Mouse (Mus musculus) midbrain, embryonic 11.5 days (tissue): Measurements from ENCODE around the gene Osbpl3. TPM values are rescaled to one million over a fixed set of nuclear protein-coding genes. Genes with fewer than 3 reads are reported as not detected.

ENCODE experiments used
- ATAC-seq: fragments of 200-750 bp; cut with Nextera tagmentation; 2 replicates; pipeline ENCODE4 v1.8.0; 2017; ENCODE audit warnings: moderate TSS enrichment, moderate library complexity; ENCODE audit not compliant: low FRiP score
- DNase-seq: peaks from one replicate; pipeline ENCODE4 v3.0.0; 2015; ENCODE audit warnings: low spot score; ENCODE audit errors: missing footprints
- H3K27ac ChIP-seq: fragments of 300-500 bp; sonication (generic); 2 replicates; pipeline ENCODE4 v1.5.1; 2014; ENCODE audit warnings: low read depth, low read length
- H3K27me3 ChIP-seq: fragments of 300-500 bp; sonication (generic); 2 replicates; pipeline ENCODE4 v1.6.1; 2014; ENCODE audit warnings: mild to moderate bottlenecking, low read length, moderate library complexity, mixed read lengths; ENCODE audit not compliant: control insufficient read depth, insufficient read depth
- H3K36me3 ChIP-seq: fragments of 300-500 bp; sonication (generic); 2 replicates; pipeline ENCODE4 v1.6.1; 2014; ENCODE audit warnings: mild to moderate bottlenecking, low read length, moderate library complexity, mixed read lengths; ENCODE audit not compliant: control insufficient read depth, insufficient read depth
- H3K4me1 ChIP-seq: fragments of 300-500 bp; sonication (generic); 2 replicates; pipeline ENCODE4 v1.6.1; 2014; ENCODE audit warnings: low read length; ENCODE audit not compliant: control insufficient read depth, insufficient read depth
- H3K4me2 ChIP-seq: fragments of 300-500 bp; sonication (generic); 2 replicates; pipeline ENCODE4 v1.6.1; 2014; ENCODE audit warnings: mild to moderate bottlenecking, moderate library complexity
- H3K4me3 ChIP-seq: fragments of 300-500 bp; sonication (generic); 2 replicates; pipeline ENCODE4 v1.5.1; 2014; ENCODE audit warnings: low read depth, low read length
- H3K9ac ChIP-seq: fragments of 300-500 bp; sonication (generic); 2 replicates; pipeline ENCODE4 v1.6.1; 2014; ENCODE audit warnings: low read length
- H3K9me3 ChIP-seq: fragments of 300-500 bp; sonication (generic); 2 replicates; pipeline ENCODE4 v1.6.1; 2016; ENCODE audit warnings: low read length; ENCODE audit not compliant: control insufficient read depth
- WGBS: fragments of 180-500 bp; shearing (Covaris S2); extraction: QIAGEN DNeasy Blood & Tissue Kit; methylation state at CpG from one replicate; pipeline ENCODE4 v1.1.7; 2014; 5-methylcytosine and 5-hydroxymethylcytosine counted together
- polyA plus RNA-seq: library from polyadenylated mRNA; unstranded; fragments of >200 nt; fragmentation: Nextera tagmentation; extraction: Ambion mirVana; gene quantifications from 2 replicates; pipeline ENCODE4 v1.2.1, GENCODE M21; 2014

Gene Osbpl3
- polyA plus RNA-seq, 1 experiment from 2014 or later = 7.3 TPM

DNA sequence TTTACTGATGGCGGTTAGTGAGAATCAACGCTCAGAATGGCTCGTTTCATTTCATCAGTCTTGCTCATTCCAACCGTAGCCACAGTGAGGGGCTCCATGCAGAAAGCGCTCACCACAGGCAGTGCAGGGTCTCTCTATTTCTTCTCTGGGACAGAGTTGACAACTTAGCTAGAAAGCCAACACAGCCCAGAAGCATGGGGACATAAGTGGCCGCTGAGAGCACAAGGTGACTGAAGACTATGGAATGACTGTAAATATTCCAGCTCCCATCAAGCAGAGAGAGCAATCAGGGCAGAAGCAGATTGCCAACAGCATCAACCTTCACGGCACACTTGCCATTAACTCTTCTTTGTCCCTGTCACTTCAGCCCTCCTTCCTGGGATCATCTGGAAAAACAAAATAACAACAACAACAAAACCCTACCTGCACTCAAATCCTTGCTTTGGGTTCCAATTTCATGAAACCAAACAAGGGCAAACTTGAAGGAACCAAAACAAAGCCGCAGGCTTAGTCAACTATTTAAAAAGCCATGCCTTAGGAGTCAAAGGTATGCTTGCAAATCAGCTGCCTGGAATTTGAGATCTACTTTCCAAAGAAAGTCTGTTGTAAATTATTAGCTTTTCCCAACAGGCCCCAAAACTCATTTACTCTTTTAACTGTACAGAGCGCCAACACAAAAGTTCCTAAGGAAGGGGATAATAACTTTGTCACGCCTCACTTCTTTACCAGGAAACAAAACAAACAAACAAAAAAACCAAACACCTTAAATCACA, 36.3 kb downstream of the Osbpl3 start:
- no peak for ATAC-seq
- Histone ChIP-seq H3K9me3 (no peaks in the 10 kb centered on the region), H3K9ac (no peak overlapping the region), H3K4me1 (no peaks in the 10 kb centered on the region), H3K36me3 (no peaks in the 10 kb centered on the region), H3K27me3 (no peaks in the 10 kb centered on the region), H3K4me3 (no peak overlapping the region), H3K27ac (no peak overlapping the region), H3K4me2 (no peak overlapping the region)
- no peak for DNase-seq
- 90% methylated on average over 10 of the region's 10 CpGs for WGBS

DNA sequence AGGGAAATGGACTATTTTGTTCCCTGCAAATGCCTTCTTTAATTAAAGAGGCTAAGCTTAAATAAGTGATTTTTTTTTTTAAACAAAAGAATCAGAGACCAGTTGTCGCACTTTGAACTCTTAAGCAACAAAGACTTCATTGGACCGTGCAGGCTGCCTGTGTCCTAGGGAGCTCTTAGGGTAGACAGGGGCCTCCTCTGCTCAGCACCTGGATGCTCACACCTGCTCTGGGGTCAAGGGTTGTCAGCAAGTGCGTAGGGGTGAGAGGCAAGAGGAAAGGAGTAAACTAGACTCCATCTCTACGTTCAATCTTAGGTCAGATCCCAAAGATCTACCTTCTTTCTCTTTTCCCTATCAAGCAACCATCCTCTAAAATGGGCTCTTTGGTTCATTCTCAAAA, 37.0 kb downstream of the Osbpl3 start:
- Histone ChIP-seq H3K4me2 (no peak overlapping the region), H3K4me3 (no peak overlapping the region), H3K36me3 (no peaks in the 10 kb centered on the region), H3K9ac (no peak overlapping the region), H3K9me3 (no peaks in the 10 kb centered on the region), H3K27me3 (no peaks in the 10 kb centered on the region), H3K4me1 (no peaks in the 10 kb centered on the region), H3K27ac (no peak overlapping the region)
- ATAC-seq (no peak), DNase-seq (no peak)
- 80% methylated on average over 4 of the region's 4 CpGs for WGBS

DNA sequence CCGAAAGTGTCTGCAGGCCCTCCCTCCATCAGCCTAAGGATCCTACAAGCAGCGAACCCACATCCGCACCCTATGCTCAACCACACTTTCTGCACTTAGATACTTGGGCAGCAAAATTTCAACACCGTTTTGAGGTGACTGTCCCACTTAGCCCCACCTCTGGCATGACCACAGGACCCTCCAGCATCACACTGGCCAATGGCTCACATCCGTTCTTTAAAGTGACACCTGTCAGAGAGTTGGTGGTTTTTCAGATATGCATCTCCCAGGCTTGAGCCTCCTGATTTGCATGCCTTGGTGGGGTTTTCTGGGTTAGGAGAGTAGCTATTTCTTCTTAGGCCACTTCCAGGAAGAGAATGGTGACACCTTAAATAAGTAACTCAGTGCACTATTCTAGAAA, 39.1 kb downstream of the Osbpl3 start:
- no peak overlapping the region for H3K4me2 ChIP-seq
- H3K4me1 ChIP-seq = peaks cover 2% of the 10 kb centered on the region; the same call in 1 of the 2 replicates
- H3K27me3 ChIP-seq = no peaks in the 10 kb centered on the region
- DNase-seq (peak; percentile 4), ATAC-seq (no peak)
- WGBS = 91% methylated on average over 5 of the region's 5 CpGs
- no peak overlapping the region for H3K27ac ChIP-seq
- no peaks in the 10 kb centered on the region for H3K9me3 ChIP-seq
- no peak overlapping the region for H3K4me3 ChIP-seq
- no peaks in the 10 kb centered on the region for H3K36me3 ChIP-seq
- H3K9ac ChIP-seq = no peak overlapping the region

DNA sequence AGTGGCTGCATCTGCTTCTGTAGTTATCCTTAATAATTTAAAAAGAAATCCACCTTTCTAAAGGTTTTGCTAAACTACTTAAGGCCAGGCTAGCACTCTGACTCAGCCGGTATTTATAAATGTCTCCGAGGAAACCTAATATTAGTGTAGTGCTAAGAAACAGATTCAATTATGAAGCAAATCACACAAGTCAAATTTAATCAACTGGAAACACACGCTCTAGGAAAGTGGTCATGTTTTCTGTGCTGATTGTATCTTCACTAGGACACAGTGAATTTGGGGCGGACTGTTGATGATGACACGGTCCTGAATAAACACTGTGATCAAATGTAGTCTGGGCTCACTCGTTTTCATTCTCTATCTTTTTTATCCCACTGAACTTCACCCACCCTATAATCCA, 40.6 kb downstream of the Osbpl3 start:
- Histone ChIP-seq H3K36me3 (no peaks in the 10 kb centered on the region), H3K4me3 (no peak overlapping the region), H3K27ac (no peak overlapping the region), H3K9ac (no peak overlapping the region), H3K27me3 (no peaks in the 10 kb centered on the region), H3K9me3 (no peaks in the 10 kb centered on the region), H3K4me2 (no peak overlapping the region), H3K4me1 (peaks cover 2% of the 10 kb centered on the region; the same call in 1 of the 2 replicates)
- no peak for DNase-seq
- ATAC-seq = no peak
- WGBS = 88% methylated on average over 6 of the region's 6 CpGs

DNA sequence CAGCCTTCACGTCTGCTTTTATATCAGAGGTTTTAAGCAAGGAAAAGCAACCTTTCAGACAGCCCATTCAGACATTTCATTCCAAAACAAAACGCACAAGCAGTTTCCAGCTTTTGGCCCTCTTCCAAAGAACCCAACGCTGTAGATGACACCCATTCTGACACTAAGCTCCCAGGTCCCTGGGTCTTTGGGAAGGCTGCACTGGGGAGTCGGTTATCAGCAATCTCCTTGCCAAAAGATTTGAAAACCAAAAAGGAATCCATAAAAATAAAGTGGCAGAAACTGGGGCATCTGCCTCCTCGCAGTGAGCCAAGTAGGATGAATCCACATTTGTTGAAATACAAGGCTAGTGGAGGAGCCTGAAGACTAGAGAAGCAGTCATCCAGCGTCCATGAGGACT, 41.5 kb downstream of the Osbpl3 start:
- Histone ChIP-seq H3K4me2 (no peak overlapping the region), H3K9me3 (no peaks in the 10 kb centered on the region), H3K9ac (no peak overlapping the region), H3K4me1 (peaks cover 2% of the 10 kb centered on the region; the same call in 1 of the 2 replicates), H3K4me3 (no peak overlapping the region), H3K27ac (no peak overlapping the region), H3K36me3 (no peaks in the 10 kb centered on the region), H3K27me3 (no peaks in the 10 kb centered on the region)
- ATAC-seq (no peak), DNase-seq (peak; percentile 31)
- 83% methylated on average over 6 of the region's 6 CpGs for whole genome bisulfite sequencing

DNA sequence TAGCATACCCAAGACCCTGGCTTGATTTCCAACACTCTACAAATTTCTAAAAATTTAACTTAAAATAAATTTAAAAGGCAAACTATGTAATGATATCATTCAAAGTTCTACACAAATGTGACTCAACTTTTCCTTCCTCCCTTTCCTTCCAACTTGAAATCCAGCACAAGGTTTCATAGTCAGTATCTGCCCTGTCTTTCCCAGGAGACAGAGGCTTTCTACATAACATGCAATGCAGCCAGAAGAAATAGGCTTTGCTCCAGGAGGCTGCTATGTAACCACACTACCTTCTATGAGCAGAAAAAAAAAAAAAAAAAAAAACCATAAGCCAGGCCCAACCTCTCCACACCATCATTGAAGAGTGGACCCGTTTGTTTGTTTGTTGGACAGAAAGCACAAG, 42.6 kb downstream of the Osbpl3 start:
- Histone ChIP-seq H3K4me3 (no peak overlapping the region), H3K36me3 (no peaks in the 10 kb centered on the region), H3K27me3 (no peaks in the 10 kb centered on the region), H3K9me3 (no peaks in the 10 kb centered on the region), H3K4me2 (no peak overlapping the region), H3K9ac (no peak overlapping the region), H3K27ac (no peak overlapping the region), H3K4me1 (peaks cover 2% of the 10 kb centered on the region; the same call in 1 of the 2 replicates)
- no peak for ATAC-seq
- no peak for DNase-seq
- 96% methylated on average over 1 of the region's 1 CpGs for WGBS

DNA sequence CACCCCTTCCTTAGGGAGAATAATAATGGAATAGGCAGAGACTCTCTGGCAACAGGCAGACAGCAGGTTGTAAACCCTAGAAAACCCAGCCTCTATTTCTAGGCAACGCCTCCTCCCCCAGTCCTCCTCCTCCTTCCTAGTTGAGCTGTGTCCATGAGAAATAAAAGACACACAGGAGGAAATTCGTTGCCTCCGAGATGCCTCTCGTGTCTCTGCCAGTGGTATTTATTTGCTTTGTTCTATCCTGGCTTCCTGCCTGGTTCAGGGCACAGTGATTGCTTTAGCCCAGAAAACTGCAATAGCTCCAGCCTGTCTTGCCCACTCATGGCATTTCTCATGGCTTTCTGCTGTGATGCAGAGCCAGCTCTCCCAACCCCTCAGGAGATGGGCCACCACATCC, 43.8 kb downstream of the Osbpl3 start:
- Histone ChIP-seq H3K27ac (no peak overlapping the region), H3K4me3 (no peak overlapping the region), H3K4me2 (no peak overlapping the region), H3K27me3 (no peaks in the 10 kb centered on the region), H3K4me1 (peaks cover 2% of the 10 kb centered on the region; the same call in 1 of the 2 replicates), H3K9me3 (no peaks in the 10 kb centered on the region), H3K36me3 (no peaks in the 10 kb centered on the region), H3K9ac (no peak overlapping the region; the same call in 1 of the 2 replicates)
- DNase-seq = no peak
- no peak for ATAC-seq
- WGBS = 35% methylated on average over 4 of the region's 4 CpGs

DNA sequence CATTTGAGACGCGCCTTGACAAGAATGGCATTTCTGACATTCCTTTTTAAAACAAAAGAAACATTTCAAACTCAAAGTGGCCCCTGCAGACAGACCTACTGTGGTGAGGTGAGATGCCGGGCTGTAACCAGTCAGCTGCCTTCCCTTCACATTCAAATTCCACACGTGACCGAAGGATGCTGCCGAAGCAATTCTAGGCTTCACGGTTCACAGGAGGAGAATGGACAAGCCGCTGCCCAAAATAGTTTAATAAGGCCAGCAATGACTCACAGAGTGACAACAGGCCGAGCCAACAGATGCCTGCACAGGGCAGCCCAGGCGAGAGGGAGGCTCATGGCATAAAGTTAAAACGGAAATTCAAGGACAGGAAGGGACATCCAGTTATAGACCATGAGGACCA, 51.3 kb downstream of the Osbpl3 start:
- Histone ChIP-seq H3K4me2 (no peak overlapping the region), H3K4me3 (no peak overlapping the region), H3K27ac (no peak overlapping the region), H3K4me1 (no peaks in the 10 kb centered on the region), H3K36me3 (no peaks in the 10 kb centered on the region), H3K27me3 (no peaks in the 10 kb centered on the region), H3K9ac (no peak overlapping the region), H3K9me3 (no peaks in the 10 kb centered on the region)
- DNase-seq = no peak
- WGBS = 63% methylated on average over 11 of the region's 11 CpGs
- no peak for ATAC-seq

DNA sequence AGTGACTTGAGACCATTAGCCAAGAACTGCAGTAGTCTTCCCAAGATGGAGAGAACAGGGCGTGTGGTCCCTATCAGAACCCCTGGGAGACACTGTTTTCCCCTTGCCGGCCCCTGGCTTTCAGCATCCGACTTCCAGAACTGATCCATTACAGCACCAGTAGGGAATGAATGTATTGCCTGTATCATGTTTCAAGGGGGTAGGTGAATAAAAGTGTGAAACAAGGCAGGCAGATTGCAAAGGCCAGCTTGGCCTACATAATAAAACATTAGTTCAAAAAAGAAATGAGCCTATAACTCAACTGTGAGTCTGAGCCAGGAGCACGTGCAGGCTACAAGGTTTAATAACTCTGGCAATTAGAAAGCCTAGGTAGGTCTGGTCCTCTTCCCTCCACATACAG, 52.5 kb downstream of the Osbpl3 start:
- Histone ChIP-seq H3K4me1 (no peaks in the 10 kb centered on the region), H3K9ac (no peak overlapping the region), H3K27ac (no peak overlapping the region), H3K4me2 (no peak overlapping the region), H3K27me3 (no peaks in the 10 kb centered on the region), H3K9me3 (no peaks in the 10 kb centered on the region), H3K36me3 (no peaks in the 10 kb centered on the region), H3K4me3 (no peak overlapping the region)
- no peak for DNase-seq
- 83% methylated on average over 4 of the region's 4 CpGs for WGBS
- ATAC-seq = no peak
